ENCODE assay signal across 9 mouse cellular contexts in genomic region chr17:25406011-25406441, GRCm38 (mm10). TPM values are rescaled to one million over a fixed set of nuclear protein-coding genes. Genes with fewer than 3 reads are reported as not detected.
DNase-seq lines count a peak whose midpoint lies in the region; ATAC-seq and TF ChIP-seq lines count a peak whose summit lies in the region.
"Had no signal": no experiment of that assay in that cellular context is flagged by ENCODE, and none has a peak within 500 bp of the region (broad histone marks: within the 10 kb centered on the region; RNA-seq: fewer than 3 reads in every experiment).

No protein-coding gene starts in this region.

- peak overlapping the region; percentile 74 for H3K27ac ChIP-seq in kidney, embryonic 15.5 days
- peak overlapping the region; percentile 57 for H3K27ac ChIP-seq in forebrain, embryonic 13.5 days
- peak overlapping the region; percentile 71 for H3K27ac ChIP-seq in olfactory bulb, adult 2 months (ENCODE audit: insufficient read depth, low read depth, low read length)
- no peak overlapping the region; the same call in none of the 2 replicates for H3K27ac ChIP-seq in liver, embryonic 11.5 days (ENCODE audit: low read depth, low read length)

- no peak overlapping the region for H3K4me3 ChIP-seq in kidney, embryonic 15.5 days (replicated peaks)
- no peak overlapping the region for H3K4me3 ChIP-seq in forebrain, embryonic 13.5 days
- no peak overlapping the region for H3K4me3 ChIP-seq in olfactory bulb, adult 2 months (ENCODE audit: insufficient read depth, low read depth, low read length)
- H3K4me3 ChIP-seq in liver, embryonic 11.5 days (ENCODE audit: low read depth, low read length), result no peak overlapping the region
- H3K4me3 ChIP-seq: myocyte had no signal

- WGBS in kidney, embryonic 15.5 days, result 17% methylated on average over 6 of the region's 6 CpGs
- WGBS in forebrain, embryonic 13.5 days, result 3% methylated on average over 6 of the region's 6 CpGs
- WGBS in olfactory bulb, adult 2 months, result 4% methylated on average over 6 of the region's 6 CpGs
- WGBS in liver, embryonic 11.5 days, result 25% methylated on average over 6 of the region's 6 CpGs

- TF ChIP-seq POLR2A in olfactory bulb, adult 2 months (IDR thresholded peaks at IDR 0.05; ENCODE audit: insufficient read depth, low read depth, low read length), result no peak

- H3K4me2 ChIP-seq in kidney, embryonic 15.5 days, result 0 out of 2 replicates have a peak overlapping the region, but pooled peaks have one; percentile 3
- H3K4me2 ChIP-seq in forebrain, embryonic 13.5 days, result peak overlapping the region; percentile 26
- H3K4me2 ChIP-seq in liver, embryonic 11.5 days, result no peak overlapping the region

- no peak for ATAC-seq in kidney, embryonic 15.5 days (replicated peaks; ENCODE audit: low FRiP score)
- peak; percentile 59 for ATAC-seq in forebrain, embryonic 13.5 days
- ATAC-seq in liver, embryonic 11.5 days (replicated peaks; ENCODE audit: low FRiP score), result no peak

- H3K36me3 ChIP-seq in kidney, embryonic 15.5 days, result no peaks in the 10 kb centered on the region
- H3K36me3 ChIP-seq in forebrain, embryonic 13.5 days (ENCODE audit: poor library complexity, severe bottlenecking), result no peaks in the 10 kb centered on the region
- no peaks in the 10 kb centered on the region for H3K36me3 ChIP-seq in liver, embryonic 11.5 days (ENCODE audit: control insufficient read depth, insufficient read depth, low read length)

- no peak for TF ChIP-seq CTCF in olfactory bulb, adult 2 months (IDR thresholded peaks at IDR 0.05; ENCODE audit: insufficient read depth, low read depth, low read length)

- no peak for DNase-seq in kidney, adult 11 months
- DNase-seq in layer of hippocampus, adult 9-11 months, result peak; percentile 74
- no peak for DNase-seq in liver, embryonic 11.5 days (ENCODE audit: low spot score)
- DNase-seq in spleen, postnatal 14 days (ENCODE audit: low spot score in 2 of 2), result no peak
- DNase-seq in lung, postnatal 10 days, result no peak

- no peaks in the 10 kb centered on the region for H3K27me3 ChIP-seq in kidney, embryonic 15.5 days
- H3K27me3 ChIP-seq in forebrain, embryonic 13.5 days, result peaks cover 78% of the 10 kb centered on the region
- no peaks in the 10 kb centered on the region for H3K27me3 ChIP-seq in liver, embryonic 11.5 days (replicated peaks; ENCODE audit: control insufficient read depth, insufficient read depth, low read length)

- peaks cover 72% of the 10 kb centered on the region for H3K4me1 ChIP-seq in kidney, embryonic 15.5 days
- H3K4me1 ChIP-seq in forebrain, embryonic 13.5 days, result peaks cover 83% of the 10 kb centered on the region
- peaks cover 83% of the 10 kb centered on the region for H3K4me1 ChIP-seq in olfactory bulb, adult 2 months (ENCODE audit: control insufficient read depth, insufficient read depth, low read length)
- H3K4me1 ChIP-seq in liver, embryonic 11.5 days (replicated peaks; ENCODE audit: control insufficient read depth, insufficient read depth, low read length), result peaks cover 16% of the 10 kb centered on the region

- H3K9me3 ChIP-seq in kidney, embryonic 15.5 days (replicated peaks), result no peaks in the 10 kb centered on the region
- no peaks in the 10 kb centered on the region for H3K9me3 ChIP-seq in forebrain, embryonic 13.5 days (replicated peaks)
- H3K9me3 ChIP-seq in liver, embryonic 11.5 days (ENCODE audit: control insufficient read depth, low read length), result no peaks in the 10 kb centered on the region

- peak overlapping the region; percentile 21; the same call in 1 of the 2 replicates for H3K9ac ChIP-seq in kidney, embryonic 15.5 days
- H3K9ac ChIP-seq in forebrain, embryonic 13.5 days, result no peak overlapping the region
- no peak overlapping the region for H3K9ac ChIP-seq in liver, embryonic 11.5 days (ENCODE audit: low read depth, low read length)

RNA-seq across cellular contexts. Expression of gene Cacna1h, which starts 27.6 kb away (rescaled TPM):
- polyA plus RNA-seq in kidney, embryonic 15.5 days (2015; fragmentation: Nextera tagmentation; extraction: Ambion mirVana), result 2.8 and 3.4 TPM in 2 replicates
- polyA plus RNA-seq in forebrain, embryonic 13.5 days (2015; fragmentation: Nextera tagmentation; extraction: Ambion mirVana), result 7.9 and 9.1 TPM in 2 replicates
- not detected in 2 replicates for polyA plus RNA-seq in olfactory bulb, adult 2 months (2012; ENCODE audit: insufficient read depth, insufficient read length, low replicate concordance, missing spikeins)
- polyA plus RNA-seq in liver, embryonic 11.5 days (2014; fragmentation: Nextera tagmentation; extraction: Ambion mirVana), result 2.6 and 3.2 TPM in 2 replicates

RNA-seq across cellular contexts. Expression of gene Tpsg1, which starts 37.0 kb away (rescaled TPM):
- polyA plus RNA-seq in kidney, embryonic 15.5 days (2015; fragmentation: Nextera tagmentation; extraction: Ambion mirVana), result 0.47 and 1.5 TPM in 2 replicates
- 0.66 and 1.0 TPM in 2 replicates for polyA plus RNA-seq in forebrain, embryonic 13.5 days (2015; fragmentation: Nextera tagmentation; extraction: Ambion mirVana)
- polyA plus RNA-seq in olfactory bulb, adult 2 months (2012; ENCODE audit: insufficient read depth, insufficient read length, low replicate concordance, missing spikeins), result not detected in 2 replicates
- 0.81 and 1.1 TPM in 2 replicates for polyA plus RNA-seq in liver, embryonic 11.5 days (2014; fragmentation: Nextera tagmentation; extraction: Ambion mirVana)
- polyA plus RNA-seq: myocyte had no signal

RNA-seq across cellular contexts. Expression of gene Tpsb2, which starts 39.9 kb away (rescaled TPM):
- 1.9 and 2.2 TPM in 2 replicates for polyA plus RNA-seq in kidney, embryonic 15.5 days (2015; fragmentation: Nextera tagmentation; extraction: Ambion mirVana)
- not detected in 2 replicates for polyA plus RNA-seq in forebrain, embryonic 13.5 days (2015; fragmentation: Nextera tagmentation; extraction: Ambion mirVana)
- polyA plus RNA-seq in olfactory bulb, adult 2 months (2012; ENCODE audit: insufficient read depth, insufficient read length, low replicate concordance, missing spikeins), result not detected in 2 replicates
- polyA plus RNA-seq in liver, embryonic 11.5 days (2014; fragmentation: Nextera tagmentation; extraction: Ambion mirVana), result 0.22 and 0.25 TPM in 2 replicates
- polyA plus RNA-seq: myocyte had no signal

RNA-seq across cellular contexts. Expression of gene Tekt4, which starts 48.4 kb away (rescaled TPM):
- polyA plus RNA-seq in kidney, embryonic 15.5 days (2015; fragmentation: Nextera tagmentation; extraction: Ambion mirVana), result not detected in 2 replicates
- 0.57 and 0.82 TPM in 2 replicates for polyA plus RNA-seq in forebrain, embryonic 13.5 days (2015; fragmentation: Nextera tagmentation; extraction: Ambion mirVana)
- not detected in 2 replicates for polyA plus RNA-seq in olfactory bulb, adult 2 months (2012; ENCODE audit: insufficient read depth, insufficient read length, low replicate concordance, missing spikeins)
- not detected in 2 replicates for polyA plus RNA-seq in liver, embryonic 11.5 days (2014; fragmentation: Nextera tagmentation; extraction: Ambion mirVana)
- polyA plus RNA-seq: myocyte had no signal
